ENCODE assay signal across 12 mouse cellular contexts in the genomic region with DNA sequence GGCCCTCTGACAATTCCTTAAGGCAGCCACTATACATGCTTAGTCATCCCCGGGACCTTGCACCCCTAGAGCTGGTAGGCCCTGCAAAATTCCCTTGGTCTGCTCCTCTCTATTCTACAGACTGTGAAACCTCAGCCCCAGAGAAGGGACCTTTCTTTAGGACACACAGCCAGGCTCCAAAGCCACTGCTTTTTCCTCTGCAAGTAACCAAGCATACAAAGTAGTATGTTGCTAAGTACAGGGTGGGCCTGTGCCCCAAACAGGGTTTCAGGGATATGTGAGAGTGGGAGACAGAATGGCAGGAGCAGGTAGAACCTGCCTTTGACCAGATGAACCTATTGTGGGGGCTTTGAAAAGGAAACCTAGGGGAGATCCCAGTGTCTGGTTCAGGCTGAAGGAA. TPM values are rescaled to one million over a fixed set of nuclear protein-coding genes. Genes with fewer than 3 reads are reported as not detected.
A peak's percentile ranks its signal among the peaks of the same experiment; 100 is the strongest.
DNase-seq lines count a peak whose midpoint lies in the region; ATAC-seq and TF ChIP-seq lines count a peak whose summit lies in the region.
"Had no signal": no experiment of that assay in that cellular context is flagged by ENCODE, and none has a peak within 500 bp of the region (broad histone marks: within the 10 kb centered on the region; RNA-seq: fewer than 3 reads in every experiment).

No protein-coding gene starts in this region.

- H3K4me3 ChIP-seq in heart, embryonic 15.5 days = peak overlapping the region; percentile 79
- peak overlapping the region; percentile 99 for H3K4me3 ChIP-seq in cortical plate, adult 2 months (ENCODE audit: insufficient read depth, low read length)
- peak overlapping the region; percentile 88 for H3K4me3 ChIP-seq in forebrain, embryonic 15.5 days
- peak overlapping the region; percentile 79 for H3K4me3 ChIP-seq in midbrain, embryonic 11.5 days (ENCODE audit: low read depth, low read length)

- H3K4me1 ChIP-seq in heart, embryonic 15.5 days (replicated peaks) = peaks cover 15% of the 10 kb centered on the region
- no peaks in the 10 kb centered on the region for H3K4me1 ChIP-seq in cortical plate, adult 2 months (ENCODE audit: control insufficient read depth, insufficient read depth, low read length)
- peaks cover 23% of the 10 kb centered on the region for H3K4me1 ChIP-seq in forebrain, embryonic 15.5 days
- H3K4me1 ChIP-seq in midbrain, embryonic 11.5 days (ENCODE audit: control insufficient read depth, insufficient read depth, low read length) = peaks cover 9% of the 10 kb centered on the region

- H3K36me3 ChIP-seq in heart, embryonic 15.5 days = no peaks in the 10 kb centered on the region; the same call in 1 of the 2 replicates
- H3K36me3 ChIP-seq in forebrain, embryonic 15.5 days = peaks cover 30% of the 10 kb centered on the region
- H3K36me3 ChIP-seq in midbrain, embryonic 11.5 days (ENCODE audit: control insufficient read depth, insufficient read depth, low read length) = no peaks in the 10 kb centered on the region

- intact Hi-C loops in left cerebral cortex, postnatal 14 days (cut with DNase I) = no loop called here

- no peak for DNase-seq in heart, adult 8-10 months (ENCODE audit: low spot score)
- no peak for DNase-seq in midbrain, embryonic 11.5 days (ENCODE audit: low spot score, missing footprints)
- DNase-seq in left cerebral cortex, postnatal 14 days (ENCODE audit: low spot score in 2 of 2) = no peak
- DNase-seq in gastrocnemius, postnatal 4 days (ENCODE audit: low spot score in 2 of 2) = no peak
- DNase-seq in urinary bladder, postnatal 25 days (ENCODE audit: low spot score) = no peak
- DNase-seq: adrenal gland, postnatal 36 days; kidney, postnatal 25 days; spleen, adult 18-20 months had no signal

- H3K27ac ChIP-seq in heart, embryonic 15.5 days = no peak overlapping the region
- H3K27ac ChIP-seq in cortical plate, adult 2 months (ENCODE audit: insufficient read depth, low read length) = no peak overlapping the region
- no peak overlapping the region for H3K27ac ChIP-seq in forebrain, embryonic 15.5 days (replicated peaks)
- no peak overlapping the region for H3K27ac ChIP-seq in midbrain, embryonic 11.5 days (ENCODE audit: low read depth, low read length)

- 85% methylated on average over 1 of the region's 1 CpGs for WGBS in heart, embryonic 15.5 days
- 77% methylated on average over 1 of the region's 1 CpGs for WGBS in forebrain, embryonic 15.5 days
- 89% methylated on average over 1 of the region's 1 CpGs for WGBS in midbrain, embryonic 11.5 days

- H3K9ac ChIP-seq in heart, embryonic 15.5 days = no peak overlapping the region
- H3K9ac ChIP-seq in forebrain, embryonic 15.5 days (replicated peaks) = peak overlapping the region; percentile 85; the same call in 1 of the 2 replicates
- H3K9ac ChIP-seq in midbrain, embryonic 11.5 days (ENCODE audit: low read length) = peak overlapping the region; percentile 84

- no peak for ATAC-seq in heart, embryonic 15.5 days (replicated peaks; ENCODE audit: insufficient number of reproducible peaks, insufficient read depth, low FRiP score, low read depth)
- no peak for ATAC-seq in forebrain, embryonic 15.5 days (replicated peaks)
- ATAC-seq in midbrain, embryonic 11.5 days (ENCODE audit: low FRiP score) = no peak

- no peak for TF ChIP-seq POLR2A in cortical plate, adult 2 months (IDR thresholded peaks at IDR 0.05; ENCODE audit: extremely low read depth, insufficient read depth, low read length)

- no peaks in the 10 kb centered on the region for H3K9me3 ChIP-seq in heart, embryonic 15.5 days (replicated peaks)
- H3K9me3 ChIP-seq in forebrain, embryonic 15.5 days = no peaks in the 10 kb centered on the region
- H3K9me3 ChIP-seq in midbrain, embryonic 11.5 days (ENCODE audit: control insufficient read depth, low read length) = no peaks in the 10 kb centered on the region

- peak overlapping the region; percentile 94 for H3K4me2 ChIP-seq in heart, embryonic 15.5 days
- peak overlapping the region; percentile 72 for H3K4me2 ChIP-seq in forebrain, embryonic 15.5 days (replicated peaks)
- H3K4me2 ChIP-seq in midbrain, embryonic 11.5 days = peak overlapping the region; percentile 92

- H3K27me3 ChIP-seq in heart, embryonic 15.5 days = no peaks in the 10 kb centered on the region
- H3K27me3 ChIP-seq in forebrain, embryonic 15.5 days = no peaks in the 10 kb centered on the region
- H3K27me3 ChIP-seq in midbrain, embryonic 11.5 days (ENCODE audit: control insufficient read depth, insufficient read depth, low read length) = no peaks in the 10 kb centered on the region
- H3K27me3 ChIP-seq: CH12.LX had no signal

- TF ChIP-seq CTCF in cortical plate, adult 2 months (IDR thresholded peaks at IDR 0.05; ENCODE audit: extremely low read depth, insufficient read depth, low read length) = no peak

RNA-seq across cellular contexts. Expression of gene Limk1, which starts 1.2 kb away (rescaled TPM):
- 3.3 and 5.4 TPM in 2 replicates for polyA plus RNA-seq in heart, embryonic 15.5 days (2015; fragmentation: Nextera tagmentation; extraction: Ambion mirVana)
- total RNA-seq in heart, adult 8-10 months (2022) = 1 to 10 TPM; 3.8 to 5.1 (median 4.0) TPM
- polyA plus RNA-seq in cortical plate, adult 2 months (2012; rRNA removed) = 49.9 and 53.1 TPM in 2 replicates
- polyA plus RNA-seq in forebrain, embryonic 15.5 days (2015; fragmentation: Nextera tagmentation; extraction: Ambion mirVana) = 16.0 and 16.9 TPM in 2 replicates
- 8.4 and 9.1 TPM in 2 replicates for polyA plus RNA-seq in midbrain, embryonic 11.5 days (2014; fragmentation: Nextera tagmentation; extraction: Ambion mirVana)
- total RNA-seq in left cerebral cortex, postnatal 14 days (2021) = 10 to 100 TPM; 58.2 to 64.4 TPM
- 10 to 100 TPM; 15.2 to 18.6 TPM for total RNA-seq in gastrocnemius, postnatal 4 days (2021)

RNA-seq across cellular contexts. Expression of gene Eif4h, which starts 47.9 kb away (rescaled TPM):
- polyA plus RNA-seq in heart, embryonic 15.5 days (2015; fragmentation: Nextera tagmentation; extraction: Ambion mirVana) = 273 and 345 TPM in 2 replicates
- total RNA-seq in heart, adult 8-10 months (2022) = 100 to 1,000 TPM; 124 to 141 (median 129) TPM
- polyA plus RNA-seq in cortical plate, adult 2 months (2012; rRNA removed) = 360 and 369 TPM in 2 replicates
- 405 and 408 TPM in 2 replicates for polyA plus RNA-seq in forebrain, embryonic 15.5 days (2015; fragmentation: Nextera tagmentation; extraction: Ambion mirVana)
- polyA plus RNA-seq in midbrain, embryonic 11.5 days (2014; fragmentation: Nextera tagmentation; extraction: Ambion mirVana) = 421 and 442 TPM in 2 replicates
- total RNA-seq in left cerebral cortex, postnatal 14 days (2021) = 100 to 1,000 TPM; 309 to 328 TPM
- 100 to 1,000 TPM; 208 to 209 TPM for total RNA-seq in gastrocnemius, postnatal 4 days (2021)

RNA-seq across cellular contexts. Expression of gene Eln, which starts 59.9 kb away (rescaled TPM):
- 683 and 1,118 TPM in 2 replicates for polyA plus RNA-seq in heart, embryonic 15.5 days (2015; fragmentation: Nextera tagmentation; extraction: Ambion mirVana)
- 10 to 100 TPM; 14.7 to 26.2 (median 17.6) TPM for total RNA-seq in heart, adult 8-10 months (2022)
- 11.1 and 11.6 TPM in 2 replicates for polyA plus RNA-seq in cortical plate, adult 2 months (2012; rRNA removed)
- polyA plus RNA-seq in forebrain, embryonic 15.5 days (2015; fragmentation: Nextera tagmentation; extraction: Ambion mirVana) = 7.7 and 7.8 TPM in 2 replicates
- polyA plus RNA-seq in midbrain, embryonic 11.5 days (2014; fragmentation: Nextera tagmentation; extraction: Ambion mirVana) = 1.1 and 2.0 TPM in 2 replicates
- 10 to 100 TPM; 59.0 to 80.6 TPM for total RNA-seq in left cerebral cortex, postnatal 14 days (2021)
- 100 to 1,000 TPM; 334 to 400 TPM for total RNA-seq in gastrocnemius, postnatal 4 days (2021)
- total RNA-seq: CH12.LX had no signal

Comparison
In these comparisons a context has a peak if more than half of its experiments do, and no peak if none do; other contexts are left out.
1. RNA of gene Eln, which starts 59.9 kb away (polyA plus RNA-seq): 683 to 1,118 TPM in heart, embryonic 15.5 days; 11.1 to 11.6 TPM in cortical plate, adult 2 months, 7.7 to 7.8 TPM in forebrain, embryonic 15.5 days and 1.1 to 2.0 TPM in midbrain, embryonic 11.5 days; every median in the first group is over 10 times any median in the second.
2. Peak in every context shown above with its lines, with median percentiles within 50 percentile points of each other: H3K4me2 ChIP-seq and H3K4me3 ChIP-seq.